Mouse (Mus musculus) E14TG2a.4 (cell line): ENCODE results near the gene Hsf4.

Source experiments
- CTCF ChIP-seq: conservative IDR thresholded peaks from 2 replicates; pipeline ENCODE4 v1.5.1; 2014; ENCODE audit warnings: low read length
- NANOG ChIP-seq: IDR thresholded peaks from 2 replicates; pipeline ENCODE4 v1.6.1; 2014; ENCODE audit warnings: borderline replicate concordance, low read length, mixed read lengths

DNA sequence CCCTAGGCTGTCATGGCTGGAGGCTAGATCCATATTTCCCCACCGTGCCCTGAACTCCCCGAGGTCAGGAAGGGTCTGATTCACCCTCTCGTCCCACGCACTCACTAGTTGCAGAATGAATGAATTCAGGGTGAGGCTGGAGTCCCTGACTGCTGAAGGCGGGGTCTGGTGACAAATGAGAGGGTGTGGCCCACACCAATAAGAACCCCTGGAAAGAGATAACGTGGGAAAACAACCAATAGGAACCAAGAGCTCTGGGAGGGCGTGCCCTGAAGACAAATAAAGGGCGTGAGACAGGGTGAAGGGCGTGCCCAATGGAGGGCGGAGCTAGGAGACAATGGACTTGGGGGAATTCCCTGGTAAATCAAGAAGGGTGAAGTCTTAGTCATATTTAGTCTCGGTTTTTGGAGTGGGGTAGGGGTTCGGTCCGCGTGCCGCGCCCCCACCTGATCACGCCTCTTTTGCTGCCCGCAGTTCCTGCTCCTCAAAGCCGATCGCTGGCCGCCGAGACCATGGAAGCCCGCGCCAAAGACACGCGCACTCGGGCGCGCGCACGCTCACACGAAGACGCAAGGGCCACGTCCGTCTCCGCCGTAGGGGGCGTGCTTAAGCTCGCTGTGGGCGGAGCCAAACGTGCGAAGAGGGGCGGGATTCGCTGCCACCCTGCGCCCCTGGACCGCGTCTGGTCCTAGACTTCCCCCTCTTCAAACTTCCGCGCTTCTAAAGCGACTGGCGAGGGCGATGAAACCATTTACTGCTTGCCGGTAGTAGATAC, 19.5 kb downstream of the Hsf4 start:
- no peak for TF ChIP-seq CTCF
- no peak for TF ChIP-seq NANOG
